Mouse (Mus musculus) cerebellum, adult 8-10 months (tissue): Measurements from ENCODE around the gene Enox1.
"Not testable (repeated sequence)": the region's sequence is repeated elsewhere in the genome, so short reads cannot be mapped to it uniquely, and the experiment has no call there.

Source experiments
- DNase-seq: peaks from one replicate; pipeline ENCODE4 v3.0.0; 2022

Gene Enox1

GRCm38 (mm10) chr14:77524303-77524702 is 367.7 kb downstream of the Enox1 start:
- no peak for DNase-seq

DNA sequence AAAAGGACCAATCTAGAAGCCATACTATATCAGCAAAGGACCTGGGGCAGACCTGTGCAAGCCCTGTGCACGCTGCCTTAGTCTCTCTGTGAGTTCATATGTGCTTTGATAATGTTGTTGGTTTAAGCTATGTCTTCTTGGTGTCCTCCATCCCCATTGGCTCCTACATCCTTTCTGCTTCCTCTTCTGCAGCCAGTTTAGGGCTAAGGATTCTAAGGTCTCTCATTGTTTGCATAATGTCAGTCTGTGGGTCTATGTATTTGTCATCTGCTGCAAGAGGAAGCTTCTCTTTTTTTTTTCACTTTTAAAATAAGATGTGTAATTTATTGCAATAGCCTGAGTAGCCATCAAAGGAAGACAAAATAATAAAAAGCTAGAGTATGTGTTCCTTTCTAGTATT is 369.7 kb downstream of the Enox1 start:
- no peak for DNase-seq

DNA sequence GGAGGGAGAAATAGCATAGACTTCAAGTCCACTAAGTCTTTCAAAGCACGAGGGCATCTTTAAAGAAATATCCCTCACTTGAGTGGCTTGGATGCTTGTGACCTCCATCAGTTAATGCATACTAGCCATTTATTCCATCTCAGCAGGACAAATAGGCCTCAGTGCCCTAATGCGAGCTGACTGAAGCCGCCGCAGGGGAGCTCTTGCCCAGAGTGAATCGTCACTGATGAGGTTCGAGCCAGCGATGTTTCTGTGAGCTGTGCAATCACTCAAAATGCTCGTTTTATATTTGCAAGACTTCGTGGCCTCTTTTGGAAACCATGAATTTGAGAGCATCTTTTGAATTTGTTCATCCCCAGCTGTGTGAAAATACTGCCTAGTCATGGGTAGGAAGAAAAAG is 372.6 kb downstream of the Enox1 start:
- DNase-seq, result no peak

DNA sequence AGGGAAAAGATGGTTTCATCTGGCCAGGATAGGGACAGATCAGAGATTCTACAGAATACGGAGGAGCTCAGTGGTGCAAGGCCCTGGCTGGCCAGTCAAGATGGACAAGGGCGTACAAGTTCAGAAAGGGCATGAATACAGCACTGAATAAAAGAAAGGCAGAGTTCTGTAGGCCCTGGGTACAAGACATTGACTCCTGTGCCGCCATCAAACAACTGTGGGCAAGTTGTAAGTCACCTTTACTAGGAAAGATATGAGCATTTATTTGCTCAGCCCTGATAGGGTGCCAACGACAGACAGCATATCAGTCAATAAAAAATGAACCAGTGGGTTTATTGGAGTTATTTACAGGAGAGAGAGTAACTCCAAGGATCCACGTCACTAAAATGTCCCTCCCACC is 373.1 kb downstream of the Enox1 start:
- no peak for DNase-seq

DNA sequence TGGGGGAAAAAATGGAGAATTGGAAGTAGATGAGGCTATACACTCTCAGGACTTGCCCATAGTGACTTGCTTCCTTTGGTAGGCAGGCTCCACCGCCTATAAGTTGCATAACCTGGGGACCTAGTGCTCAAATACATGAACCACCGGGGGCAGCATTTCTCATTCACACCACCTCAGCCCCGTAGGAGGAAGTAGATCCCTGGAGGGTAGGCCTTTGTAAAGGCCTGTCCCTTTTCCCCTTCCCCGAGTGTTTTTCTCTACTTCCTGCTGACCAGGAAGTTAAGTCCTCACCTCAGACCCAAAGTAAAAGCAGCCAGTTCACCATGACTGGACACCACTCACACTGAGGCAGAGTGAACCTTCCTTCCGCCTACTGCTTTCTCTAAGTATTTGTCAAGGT is 377.1 kb downstream of the Enox1 start:
- no peak for DNase-seq

GRCm38 (mm10) chr14:77534120-77534519 is 377.6 kb downstream of the Enox1 start:
- DNase-seq, result peak; percentile 24

DNA sequence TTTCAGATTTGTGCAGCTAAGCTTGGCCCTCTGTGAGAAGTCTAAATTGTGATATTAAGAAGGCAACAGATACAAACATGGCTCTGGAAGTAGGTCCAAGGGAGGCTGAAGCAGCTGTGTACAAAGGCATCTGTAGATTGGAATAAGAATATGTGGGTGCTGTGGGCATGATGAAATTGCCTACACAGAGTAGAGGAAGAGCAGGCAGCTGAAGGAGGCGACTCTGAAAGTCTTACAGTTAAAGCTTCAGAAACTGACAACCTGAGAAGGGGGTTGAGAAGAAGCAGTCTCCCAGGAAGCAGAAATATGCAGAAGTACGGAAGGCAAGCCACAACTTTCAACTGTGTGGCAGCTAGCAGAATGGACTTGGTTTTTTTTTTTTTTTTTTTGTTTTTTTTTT is 380.0 kb downstream of the Enox1 start:
- DNase-seq, result no peak

DNA sequence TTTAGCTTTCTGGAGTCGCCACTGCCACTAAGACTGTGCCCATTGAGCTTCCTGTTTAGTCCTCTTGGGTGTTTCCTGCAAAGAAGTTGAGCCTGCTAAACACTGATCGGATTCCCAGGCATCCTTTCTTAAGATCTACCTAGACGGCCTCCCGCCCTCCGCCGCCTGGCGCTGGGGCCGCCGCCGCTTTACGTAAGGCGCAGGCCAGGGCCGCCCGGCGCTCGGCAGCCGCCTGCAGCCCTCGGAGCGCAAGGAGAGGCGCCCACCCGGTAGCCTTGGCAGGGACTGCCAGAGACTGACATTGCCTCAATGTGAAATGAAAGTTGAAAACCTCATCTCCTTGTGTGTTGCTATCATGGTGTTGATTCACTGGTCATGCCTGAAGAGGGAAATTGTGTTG is 383.0 kb downstream of the Enox1 start:
- DNase-seq, result not testable (repeated sequence)

- no peak for DNase-seq
These were observed 385.4 kb downstream of the Enox1 start for GRCm38 (mm10) chr14:77541925-77542324.

GRCm38 (mm10) chr14:77546531-77547274 is 390.1 kb downstream of the Enox1 start:
- peak; percentile 27 for DNase-seq

GRCm38 (mm10) chr14:77547351-77547750 is 390.8 kb downstream of the Enox1 start:
- DNase-seq, result no peak

GRCm38 (mm10) chr14:77548963-77549362 is 392.4 kb downstream of the Enox1 start:
- DNase-seq, result no peak

- DNase-seq, result no peak
These were observed 401.0 kb downstream of the Enox1 start for GRCm38 (mm10) chr14:77557446-77558070.

DNA sequence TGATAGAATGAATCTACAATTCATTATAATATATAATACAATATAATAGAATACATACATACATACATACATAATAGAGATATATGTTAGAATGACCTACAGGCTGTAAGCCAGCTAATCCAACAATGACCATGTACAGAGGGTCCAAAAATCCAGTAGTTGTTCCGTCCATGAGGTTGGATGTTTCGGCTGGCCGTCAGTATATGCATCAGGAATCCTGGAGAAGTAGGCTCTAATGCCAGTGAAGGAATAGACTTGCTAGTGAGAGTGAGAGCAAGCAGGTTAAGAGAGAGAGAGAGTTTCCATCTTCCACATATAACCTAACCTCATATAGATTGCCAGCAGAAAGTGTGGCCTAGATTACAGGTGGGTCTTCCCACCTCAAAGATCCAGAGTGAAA is 402.3 kb downstream of the Enox1 start:
- DNase-seq, result no peak

DNA sequence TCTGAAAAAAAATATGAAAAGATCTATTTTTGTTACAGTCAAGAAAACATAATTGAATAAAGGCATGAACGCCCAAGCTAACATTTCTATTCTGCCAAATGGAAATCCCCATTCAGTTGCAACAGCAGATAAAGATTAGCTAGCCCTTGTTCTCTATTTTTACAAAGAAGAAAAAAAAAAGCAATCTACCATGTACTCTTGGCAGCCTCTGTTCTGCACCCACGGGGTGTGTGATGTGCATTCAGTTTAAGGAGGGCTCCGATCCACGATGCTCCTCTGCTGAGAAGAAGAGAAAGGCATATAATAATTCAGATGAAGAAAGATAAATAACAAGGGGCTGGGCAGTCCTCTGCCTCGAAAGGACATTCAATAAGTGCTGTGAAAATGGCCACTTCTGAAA is 403.2 kb downstream of the Enox1 start:
- DNase-seq, result no peak

- DNase-seq, result no peak
These were observed 405.4 kb downstream of the Enox1 start for GRCm38 (mm10) chr14:77561808-77562583.

DNA sequence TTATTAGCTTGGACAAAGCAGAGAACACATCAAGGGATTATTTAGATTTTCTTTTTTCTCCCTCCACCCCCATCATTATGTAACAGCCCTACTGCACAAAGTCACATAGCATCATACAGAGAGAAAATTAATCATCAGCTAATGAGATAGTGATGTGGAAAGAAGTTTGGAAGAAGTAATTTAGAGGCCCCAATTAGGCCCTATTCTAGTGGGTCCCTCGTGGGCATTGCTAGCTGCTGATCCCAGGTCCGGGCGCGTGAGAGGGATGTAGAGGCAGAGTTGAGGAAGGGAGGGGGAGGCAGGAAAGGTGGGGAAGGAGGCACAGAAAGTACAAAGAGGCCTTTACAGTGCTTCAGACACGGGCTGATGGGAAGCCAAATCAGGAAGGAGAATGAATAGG is 407.4 kb downstream of the Enox1 start:
- DNase-seq, result no peak

DNA sequence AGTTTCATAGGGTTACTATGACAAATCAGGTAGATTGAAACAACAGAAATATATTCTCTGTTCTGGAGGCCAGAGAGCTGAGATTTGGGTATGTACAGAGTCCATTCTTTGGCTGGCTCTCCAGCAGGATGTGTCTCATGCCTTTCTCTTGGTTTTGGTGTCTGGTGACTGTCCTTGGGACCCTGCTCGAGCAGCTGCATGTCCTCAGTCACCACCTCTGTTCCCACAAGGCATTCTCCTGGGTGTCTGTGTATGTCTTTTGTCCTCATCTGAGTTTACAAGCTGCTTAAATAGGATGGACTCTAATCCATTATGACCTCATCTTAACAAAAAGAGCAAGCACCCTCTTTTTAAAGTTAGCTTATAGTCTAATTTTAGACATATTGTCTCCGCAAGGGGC is 410.6 kb downstream of the Enox1 start:
- no peak for DNase-seq

- DNase-seq, result no peak
These were observed 417.9 kb downstream of the Enox1 start for GRCm38 (mm10) chr14:77574436-77574835.

DNA sequence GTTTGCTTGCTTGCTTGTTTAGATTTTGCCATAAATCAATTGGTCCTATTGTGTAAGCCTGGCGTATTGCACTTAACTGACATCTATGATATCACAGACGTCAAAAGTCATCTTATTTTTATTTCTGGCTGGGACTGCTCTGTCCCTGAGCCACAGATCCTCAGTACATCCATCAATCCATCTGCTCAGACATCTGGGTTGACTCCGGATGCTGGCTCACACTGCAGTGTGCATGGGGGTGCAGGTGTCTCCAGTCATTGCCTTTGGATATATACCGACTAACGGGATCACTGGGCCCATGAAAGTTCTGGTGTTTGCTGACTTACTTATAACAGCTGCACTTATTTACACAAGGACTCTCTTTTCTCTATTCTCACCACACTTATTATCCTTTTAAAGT is 419.8 kb downstream of the Enox1 start:
- DNase-seq, result no peak

DNA sequence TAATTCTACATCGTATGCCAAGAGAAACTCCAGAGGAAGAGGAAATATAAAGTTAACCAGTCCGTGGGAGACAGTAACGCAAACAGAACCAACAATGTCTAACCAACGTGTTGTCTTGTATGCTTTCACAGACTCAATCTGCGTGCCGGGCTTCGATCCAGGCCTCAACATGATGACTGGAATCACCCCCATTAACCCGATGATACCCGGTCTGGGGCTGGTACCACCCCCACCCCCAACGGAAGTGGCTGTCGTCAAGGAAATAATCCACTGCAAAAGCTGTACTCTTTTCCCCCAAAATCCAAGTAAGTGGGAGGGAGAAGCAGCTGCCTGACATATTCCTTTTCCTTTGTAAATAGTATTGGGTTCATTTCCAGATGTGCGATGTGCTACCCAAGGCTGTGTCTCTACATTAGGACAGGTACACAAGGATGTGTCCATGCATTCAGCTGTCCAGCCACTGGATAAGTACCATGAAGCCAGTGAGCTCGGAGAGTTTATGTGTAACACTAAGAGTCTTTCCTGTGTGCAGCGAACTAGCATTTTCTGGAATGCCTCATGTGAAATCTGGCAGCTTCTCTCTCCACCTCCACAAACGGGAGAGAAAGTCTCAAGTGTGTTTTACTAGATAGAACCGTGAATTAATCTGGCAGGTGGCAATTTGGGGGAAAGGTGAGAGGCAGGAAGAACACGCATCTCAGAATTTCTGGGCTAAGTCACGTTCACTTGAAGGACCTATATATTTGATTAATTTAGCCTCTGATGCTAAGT is 421.1 kb downstream of the Enox1 start:
- DNase-seq, result no peak

GRCm38 (mm10) chr14:77578355-77578754 is 421.8 kb downstream of the Enox1 start:
- DNase-seq, result no peak
